Mouse (Mus musculus) midbrain, postnatal 0 days (tissue): ENCODE data around the gene Inpp4b. TPM values are rescaled to one million over a fixed set of nuclear protein-coding genes. Genes with fewer than 3 reads are reported as not detected.
A peak's percentile ranks its signal among the peaks of the same experiment; 100 is the strongest.

Source experiments
- ATAC-seq: fragments of 200-750 bp; cut with Nextera tagmentation; 2 replicates; pipeline ENCODE4 v1.8.0; 2017; ENCODE audit warnings: moderate number of reproducible peaks, mild to moderate bottlenecking, moderate TSS enrichment, moderate library complexity; ENCODE audit not compliant: low FRiP score
- DNase-seq: peaks from one replicate; pipeline ENCODE4 v3.0.0-alpha.2; 2015; ENCODE audit warnings: low spot score
- H3K27ac ChIP-seq: fragments of 300-500 bp; sonication (generic); 2 replicates; pipeline ENCODE4 v1.5.1; 2014; ENCODE audit warnings: low read depth, mild to moderate bottlenecking, low read length, mixed read lengths
- H3K27me3 ChIP-seq: fragments of 300-500 bp; sonication (generic); 2 replicates; pipeline ENCODE4 v1.6.1; 2014; ENCODE audit warnings: low read length, control low read depth, mixed read lengths; ENCODE audit not compliant: insufficient read depth
- H3K36me3 ChIP-seq: fragments of 300-500 bp; sonication (generic); 2 replicates; pipeline ENCODE4 v1.6.1; 2014; ENCODE audit warnings: low read length, control low read depth, mixed read lengths; ENCODE audit not compliant: insufficient read depth
- H3K4me1 ChIP-seq: fragments of 300-500 bp; sonication (generic); 2 replicates; pipeline ENCODE4 v1.6.1; 2014; ENCODE audit warnings: mild to moderate bottlenecking, control low read depth, antibody characterized with exemption, low read length, mixed read lengths; ENCODE audit not compliant: insufficient read depth
- H3K4me2 ChIP-seq: fragments of 300-500 bp; sonication (generic); 2 replicates; pipeline ENCODE4 v1.6.1; 2014; ENCODE audit warnings: low read depth, mild to moderate bottlenecking, low read length, mixed read lengths; ENCODE audit not compliant: poor library complexity, severe bottlenecking
- H3K4me3 ChIP-seq: fragments of 300-500 bp; sonication (generic); 2 replicates; pipeline ENCODE4 v1.5.1; 2014; ENCODE audit warnings: low read depth, mild to moderate bottlenecking, low read length, moderate library complexity
- H3K9ac ChIP-seq: fragments of 300-500 bp; sonication (generic); replicated peaks from 2 replicates; pipeline ENCODE4 v1.6.1; 2014; ENCODE audit warnings: mild to moderate bottlenecking, low read length, moderate library complexity, mixed read lengths; ENCODE audit not compliant: poor library complexity, severe bottlenecking
- H3K9me3 ChIP-seq: fragments of 300-500 bp; sonication (generic); 2 replicates; pipeline ENCODE4 v1.6.1; 2016; ENCODE audit warnings: low read length, control low read depth
- CTCF ChIP-seq: IDR thresholded peaks from 2 replicates; pipeline ENCODE4 v1.5.1; 2016; ENCODE audit warnings: antibody characterized with exemption, mild to moderate bottlenecking
- WGBS: fragments of 180-500 bp; shearing (Covaris S2); extraction: QIAGEN DNeasy Blood & Tissue Kit; methylation state at CpG from one replicate; pipeline ENCODE4 v1.1.7; 2014; 5-methylcytosine and 5-hydroxymethylcytosine counted together
- polyA plus RNA-seq: library from polyadenylated mRNA; unstranded; fragments of >200 nt; fragmentation: Nextera tagmentation; extraction: Ambion mirVana; gene quantifications from 2 replicates; pipeline ENCODE4 v1.2.1, GENCODE M21; 2015
- total RNA-seq: library from RNA; depleted of rRNA; stranded (reverse); fragments of >200 nt; gene quantifications from 2 replicates; pipeline ENCODE4 v1.2.3, GENCODE M21; 2014; rRNA removed

Gene Inpp4b
- total RNA-seq (14.6 and 16.1 TPM in 2 replicates), polyA plus RNA-seq (9.9 and 11.2 TPM in 2 replicates)

GRCm38 (mm10) chr8:81342236-81342998, at the start of gene Inpp4b:
Gene Inpp4b, plus strand, starts transcription at chr8:81342556.
- H3K27me3 ChIP-seq: no peaks in the 10 kb centered on the region
- TF ChIP-seq CTCF: no peak; the same call in 1 of the 2 replicates
- DNase-seq: peak; percentile 68
- ATAC-seq: peak; percentile 81
- WGBS: under 1% methylated on average over 44 of the region's 46 CpGs
- peak within 1 kb of the TSS; percentile 70 for H3K4me3 ChIP-seq
- H3K36me3 ChIP-seq: no peaks in the 10 kb centered on the region
- H3K9me3 ChIP-seq: 0 out of 2 replicates have a peak, but pooled peaks cover 7% of the 10 kb centered on the region
- peaks cover 3% of the 10 kb centered on the region; the same call in 1 of the 2 replicates for H3K4me1 ChIP-seq
- peak within 1 kb of the TSS; percentile 77 for H3K27ac ChIP-seq
- H3K9ac ChIP-seq: peak within 1 kb of the TSS; percentile 59
- H3K4me2 ChIP-seq: peak within 1 kb of the TSS; percentile 80

GRCm38 (mm10) chr8:81335250-81335649, 7.1 kb upstream of the Inpp4b start:
- Histone ChIP-seq H3K9me3 (0 out of 2 replicates have a peak, but pooled peaks cover 7% of the 10 kb centered on the region), H3K36me3 (no peaks in the 10 kb centered on the region), H3K9ac (no peak overlapping the region), H3K4me3 (no peak overlapping the region), H3K27ac (no peak overlapping the region), H3K4me2 (no peak overlapping the region), H3K27me3 (no peaks in the 10 kb centered on the region), H3K4me1 (no peaks in the 10 kb centered on the region)
- no peak for ATAC-seq
- TF ChIP-seq CTCF: no peak
- DNase-seq: no peak
- 62% methylated on average over 2 of the region's 2 CpGs for WGBS

- H3K9ac ChIP-seq: no peak overlapping the region
- H3K9me3 ChIP-seq: 0 out of 2 replicates have a peak, but pooled peaks cover 7% of the 10 kb centered on the region
- H3K4me1 ChIP-seq: peaks cover 3% of the 10 kb centered on the region; the same call in 1 of the 2 replicates
- H3K4me3 ChIP-seq: peak overlapping the region; percentile 70
- no peaks in the 10 kb centered on the region for H3K27me3 ChIP-seq
- WGBS: 48% methylated on average over 5 of the region's 5 CpGs
- no peak for TF ChIP-seq CTCF
- H3K4me2 ChIP-seq: peak overlapping the region; percentile 80
- DNase-seq (no peak), ATAC-seq (no peak)
- no peak overlapping the region for H3K27ac ChIP-seq
- H3K36me3 ChIP-seq: no peaks in the 10 kb centered on the region
Observed at GRCm38 (mm10) chr8:81341191-81341590, 1.2 kb upstream of the Inpp4b start.

- H3K27me3 ChIP-seq: no peaks in the 10 kb centered on the region
- H3K27ac ChIP-seq: peak overlapping the region; percentile 77
- TF ChIP-seq CTCF: peak; percentile 77
- no peaks in the 10 kb centered on the region for H3K36me3 ChIP-seq
- peaks cover 3% of the 10 kb centered on the region; the same call in 1 of the 2 replicates for H3K4me1 ChIP-seq
- WGBS: under 1% methylated on average over 15 of the region's 23 CpGs
- H3K9ac ChIP-seq: peak overlapping the region; percentile 59
- peak; percentile 89 for DNase-seq
- peak overlapping the region; percentile 70 for H3K4me3 ChIP-seq
- H3K9me3 ChIP-seq: 0 out of 2 replicates have a peak, but pooled peaks cover 7% of the 10 kb centered on the region
- ATAC-seq: peak; percentile 84
- H3K4me2 ChIP-seq: peak overlapping the region; percentile 80
Observed at GRCm38 (mm10) chr8:81341591-81342235, 643 bp upstream of the Inpp4b start.

DNA sequence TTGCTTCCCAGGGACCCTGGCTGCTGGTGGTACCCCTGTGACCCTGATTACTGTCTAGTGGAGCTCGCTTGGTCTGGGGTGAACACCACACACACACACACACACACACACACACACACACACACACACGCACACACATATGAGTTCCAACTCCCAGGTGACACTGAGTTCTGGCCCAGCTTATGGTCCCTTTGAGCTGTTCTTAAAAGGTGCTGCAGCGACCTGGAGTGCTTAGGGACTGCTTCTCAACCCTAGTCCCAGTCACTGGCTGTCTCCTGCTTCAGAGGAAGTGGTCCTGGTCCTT, 595 bp downstream of the Inpp4b start:
- peak overlapping the region; percentile 70 for H3K4me3 ChIP-seq
- peak overlapping the region; percentile 80 for H3K4me2 ChIP-seq
- H3K4me1 ChIP-seq: peaks cover 3% of the 10 kb centered on the region; the same call in 1 of the 2 replicates
- H3K9me3 ChIP-seq: 0 out of 2 replicates have a peak, but pooled peaks cover 7% of the 10 kb centered on the region
- ATAC-seq (no peak), DNase-seq (no peak)
- H3K27ac ChIP-seq: peak overlapping the region; percentile 77; the same call in 1 of the 2 replicates
- no peaks in the 10 kb centered on the region for H3K36me3 ChIP-seq
- no peak for TF ChIP-seq CTCF
- 27% methylated on average over 3 of the region's 3 CpGs for WGBS
- H3K27me3 ChIP-seq: no peaks in the 10 kb centered on the region
- H3K9ac ChIP-seq: peak overlapping the region; percentile 59
